Mouse (Mus musculus): Measurements from ENCODE around the gene Endov.

GRCm38 (mm10) chr11:119477876-119478275 is 13.3 kb upstream of the Endov start:
- no peak for TF ChIP-seq POLR2A (IDR thresholded peaks at IDR 0.05; ENCODE audit: low read depth, low read length)
- no peak for TF ChIP-seq CTCF (IDR thresholded peaks at IDR 0.05; ENCODE audit: extremely low read depth, insufficient read length, insufficient replicate concordance, low read depth, low read length)
